Mouse (Mus musculus) cortical plate, adult 2 months (tissue): Measurements from ENCODE around the gene Nlrp1b. TPM values are rescaled to one million over a fixed set of nuclear protein-coding genes. Genes with fewer than 3 reads are reported as not detected.
A peak's percentile ranks its signal among the peaks of the same experiment; 100 is the strongest.

Source experiments
- H3K27ac ChIP-seq: fragments of 200-500 bp; 2 replicates; pipeline ENCODE4 v1.5.1; 2012; ENCODE audit warnings: low read length, control low read depth, inconsistent platforms; ENCODE audit not compliant: insufficient read depth
- H3K4me1 ChIP-seq: fragments of 200-500 bp; 2 replicates; pipeline ENCODE4 v1.6.1; 2011; ENCODE audit warnings: low read length; ENCODE audit not compliant: control insufficient read depth, insufficient read depth
- H3K4me3 ChIP-seq: fragments of 200-500 bp; 2 replicates; pipeline ENCODE4 v1.5.1; 2011; ENCODE audit warnings: mild to moderate bottlenecking, low read length, control low read depth; ENCODE audit not compliant: insufficient read depth
- CTCF ChIP-seq: fragments of 200-500 bp; IDR thresholded peaks from 2 replicates; pipeline ENCODE4 v1.5.1; 2011; ENCODE audit warnings: mild to moderate bottlenecking, control low read depth, low read length; ENCODE audit not compliant: insufficient read depth; ENCODE audit errors: extremely low read depth
- POLR2A ChIP-seq: fragments of 200-500 bp; IDR thresholded peaks from 2 replicates; pipeline ENCODE4 v1.6.1; 2011; ENCODE audit warnings: mild to moderate bottlenecking, low read length, control low read depth; ENCODE audit not compliant: insufficient read depth; ENCODE audit errors: extremely low read depth
- polyA plus RNA-seq: library from polyadenylated mRNA; depleted of rRNA; stranded (reverse); fragments of >200 nt; gene quantifications from 2 replicates; pipeline ENCODE4 v1.2.3, GENCODE M21; 2012; rRNA removed

Gene Nlrp1b
- 0.49 and 0.52 TPM in 2 replicates for polyA plus RNA-seq

- no peaks in the 10 kb centered on the region for H3K4me1 ChIP-seq
- H3K4me3 ChIP-seq = no peak within 1 kb of the TSS
- peak within 1 kb of the TSS; percentile 9; the same call in 1 of the 2 replicates for H3K27ac ChIP-seq
- TF ChIP-seq CTCF (no peak), POLR2A (no peak)
Observed at GRCm38 (mm10) chr11:71230684-71231480, at the start of gene Nlrp1b. TSS of gene Nlrp1b (minus strand) at chr11:71230733.

- TF ChIP-seq POLR2A (no peak), CTCF (no peak)
- H3K4me3 ChIP-seq = no peak overlapping the region
- no peaks in the 10 kb centered on the region for H3K4me1 ChIP-seq
- no peak overlapping the region for H3K27ac ChIP-seq
Observed at GRCm38 (mm10) chr11:71261036-71261435, 30.5 kb upstream of the Nlrp1b start.

- H3K4me3 ChIP-seq = no peak overlapping the region
- TF ChIP-seq CTCF (no peak), POLR2A (no peak)
Observed at GRCm38 (mm10) chr11:71251333-71251732, 20.8 kb upstream of the Nlrp1b start.

GRCm38 (mm10) chr11:71224614-71225013 is 5.9 kb downstream of the Nlrp1b start:
- Histone ChIP-seq H3K4me1 (no peaks in the 10 kb centered on the region), H3K4me3 (no peak overlapping the region), H3K27ac (no peak overlapping the region)
- no peak for TF ChIP-seq CTCF
- no peak for TF ChIP-seq POLR2A

More at GRCm38 (mm10) chr11:71251333-71251732, 20.8 kb upstream of the Nlrp1b start:
- H3K4me1 ChIP-seq = no peaks in the 10 kb centered on the region
- H3K27ac ChIP-seq = no peak overlapping the region

GRCm38 (mm10) chr11:71202703-71203102 is 27.8 kb downstream of the Nlrp1b start:
- no peak overlapping the region for H3K27ac ChIP-seq
- no peak for TF ChIP-seq POLR2A
- H3K4me3 ChIP-seq = no peak overlapping the region
- H3K4me1 ChIP-seq = no peaks in the 10 kb centered on the region

GRCm38 (mm10) chr11:71199349-71199748 is 31.2 kb downstream of the Nlrp1b start:
- no peak overlapping the region for H3K27ac ChIP-seq
- no peaks in the 10 kb centered on the region for H3K4me1 ChIP-seq
- TF ChIP-seq CTCF (no peak), POLR2A (no peak)
- H3K4me3 ChIP-seq = no peak overlapping the region

- Histone ChIP-seq H3K27ac (no peak overlapping the region), H3K4me3 (no peak overlapping the region)
- TF ChIP-seq POLR2A (no peak), CTCF (0 out of 2 replicates have a peak, but pooled peaks have one; percentile 18)
Observed at GRCm38 (mm10) chr11:71169633-71170032, 60.9 kb downstream of the Nlrp1b start.

GRCm38 (mm10) chr11:71164139-71164538 is 66.4 kb downstream of the Nlrp1b start:
- no peaks in the 10 kb centered on the region for H3K4me1 ChIP-seq
- H3K27ac ChIP-seq = no peak overlapping the region
- no peak overlapping the region for H3K4me3 ChIP-seq
- TF ChIP-seq POLR2A (no peak), CTCF (no peak)

More at GRCm38 (mm10) chr11:71169633-71170032, 60.9 kb downstream of the Nlrp1b start:
- no peaks in the 10 kb centered on the region for H3K4me1 ChIP-seq

GRCm38 (mm10) chr11:71159439-71160136 is 70.9 kb downstream of the Nlrp1b start:
- Histone ChIP-seq H3K4me1 (no peaks in the 10 kb centered on the region), H3K4me3 (no peak overlapping the region), H3K27ac (no peak overlapping the region)
- TF ChIP-seq POLR2A = no peak
- TF ChIP-seq CTCF = no peak
